In the genomic region with DNA sequence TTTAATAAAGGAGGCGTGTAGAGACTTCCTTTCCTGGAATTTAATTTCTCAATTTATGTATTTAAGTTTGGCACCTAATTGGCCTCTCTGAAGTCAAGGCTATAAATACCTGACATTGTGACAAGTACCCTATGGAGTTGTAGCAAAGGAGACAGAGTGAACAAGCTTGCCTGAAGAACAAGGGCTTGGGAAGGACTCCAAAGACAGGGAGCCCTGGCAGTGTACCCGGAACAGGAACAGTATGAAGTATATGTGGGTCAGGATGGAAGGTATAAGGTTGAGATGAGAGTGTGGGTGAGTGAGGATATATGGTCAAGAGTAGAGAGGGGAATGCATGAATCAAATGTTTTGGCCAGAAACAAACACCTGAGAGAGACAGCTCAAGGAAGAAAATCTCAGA, we compare ENCODE assay signal across 28 mouse cellular contexts. TPM values are rescaled to one million over a fixed set of nuclear protein-coding genes. Genes with fewer than 3 reads are reported as not detected.
DNase-seq lines count a peak whose midpoint lies in the region; ATAC-seq and TF ChIP-seq lines count a peak whose summit lies in the region.
"Had no signal": no experiment of that assay in that cellular context is flagged by ENCODE, and none has a peak within 500 bp of the region (broad histone marks: within the 10 kb centered on the region; RNA-seq: fewer than 3 reads in every experiment).

No protein-coding gene starts in this region.

- H3K27ac ChIP-seq in heart, embryonic 12.5 days (ENCODE audit: poor library complexity, severe bottlenecking) = no peak overlapping the region
- no peak overlapping the region for H3K27ac ChIP-seq in midbrain, embryonic 11.5 days (ENCODE audit: low read depth, low read length)
- no peak overlapping the region for H3K27ac ChIP-seq in midbrain, embryonic 14.5 days (replicated peaks; ENCODE audit: low read depth, low read length)
- no peak overlapping the region for H3K27ac ChIP-seq in forebrain, postnatal 0 days (ENCODE audit: low read depth, low read length)
- no peak overlapping the region for H3K27ac ChIP-seq in hindbrain, embryonic 11.5 days (ENCODE audit: low read depth, low read length)
- H3K27ac ChIP-seq: forebrain, embryonic 10.5 days; forebrain, embryonic 13.5 days; gastrocnemius, adult 2 months; heart, embryonic 13.5 days; hindbrain, embryonic 10.5 days; hindbrain, embryonic 14.5 days; hindbrain, postnatal 0 days had no signal

- H3K4me2 ChIP-seq in heart, embryonic 12.5 days = no peak overlapping the region
- H3K4me2 ChIP-seq in midbrain, embryonic 11.5 days = no peak overlapping the region
- H3K4me2 ChIP-seq in midbrain, embryonic 14.5 days (ENCODE audit: low read length) = no peak overlapping the region
- no peak overlapping the region for H3K4me2 ChIP-seq in forebrain, postnatal 0 days (ENCODE audit: low read depth)
- no peak overlapping the region for H3K4me2 ChIP-seq in hindbrain, embryonic 11.5 days (replicated peaks; ENCODE audit: low read depth, low read length)
- H3K4me2 ChIP-seq: forebrain, embryonic 13.5 days; heart, embryonic 13.5 days; hindbrain, embryonic 14.5 days had no signal

- no peak overlapping the region for H3K9ac ChIP-seq in heart, embryonic 12.5 days
- no peak overlapping the region for H3K9ac ChIP-seq in midbrain, embryonic 11.5 days (ENCODE audit: low read length)
- no peak overlapping the region for H3K9ac ChIP-seq in midbrain, embryonic 14.5 days (replicated peaks; ENCODE audit: low read length)
- no peak overlapping the region for H3K9ac ChIP-seq in forebrain, postnatal 0 days
- H3K9ac ChIP-seq in hindbrain, embryonic 11.5 days (ENCODE audit: low read depth, low read length) = no peak overlapping the region
- H3K9ac ChIP-seq: forebrain, embryonic 13.5 days; heart, embryonic 13.5 days; hindbrain, embryonic 14.5 days had no signal

- ATAC-seq in heart, embryonic 12.5 days (ENCODE audit: insufficient number of reproducible peaks, low FRiP score) = no peak
- no peak for ATAC-seq in midbrain, embryonic 11.5 days (ENCODE audit: low FRiP score)
- no peak for ATAC-seq in midbrain, embryonic 14.5 days (ENCODE audit: low FRiP score, low TSS enrichment)
- no peak for ATAC-seq in forebrain, postnatal 0 days
- no peak for ATAC-seq in hindbrain, embryonic 11.5 days (ENCODE audit: low FRiP score)
- ATAC-seq: forebrain, embryonic 13.5 days; forebrain, embryonic 16.5 days; hindbrain, postnatal 0 days; inflammation-experienced regulatory T-cells, adult 6 months; intestine, embryonic 16.5 days; Patski had no signal

- H3K4me3 ChIP-seq in heart, embryonic 12.5 days = no peak overlapping the region
- no peak overlapping the region for H3K4me3 ChIP-seq in midbrain, embryonic 11.5 days (ENCODE audit: low read depth, low read length)
- no peak overlapping the region for H3K4me3 ChIP-seq in midbrain, embryonic 14.5 days (replicated peaks; ENCODE audit: low read depth, low read length)
- no peak overlapping the region for H3K4me3 ChIP-seq in forebrain, postnatal 0 days (ENCODE audit: low read depth, low read length)
- H3K4me3 ChIP-seq in hindbrain, embryonic 11.5 days (ENCODE audit: low read depth, low read length) = no peak overlapping the region
- H3K4me3 ChIP-seq: forebrain, embryonic 10.5 days; forebrain, embryonic 13.5 days; gastrocnemius, adult 2 months; heart, embryonic 13.5 days; hindbrain, embryonic 10.5 days had no signal

- peaks cover 3% of the 10 kb centered on the region for H3K4me1 ChIP-seq in heart, embryonic 12.5 days (replicated peaks)
- no peaks in the 10 kb centered on the region for H3K4me1 ChIP-seq in midbrain, embryonic 11.5 days (ENCODE audit: control insufficient read depth, insufficient read depth, low read length)
- H3K4me1 ChIP-seq in midbrain, embryonic 14.5 days (ENCODE audit: control insufficient read depth, insufficient read depth, low read length) = no peaks in the 10 kb centered on the region
- no peaks in the 10 kb centered on the region for H3K4me1 ChIP-seq in forebrain, postnatal 0 days (ENCODE audit: insufficient read depth)
- H3K4me1 ChIP-seq in hindbrain, embryonic 11.5 days (replicated peaks; ENCODE audit: control insufficient read depth, insufficient read depth, low read length) = no peaks in the 10 kb centered on the region
- H3K4me1 ChIP-seq: forebrain, embryonic 13.5 days; hindbrain, embryonic 10.5 days had no signal

- TF ChIP-seq CTCF in forebrain, postnatal 0 days (IDR thresholded peaks at IDR 0.05; ENCODE audit: low read depth) = no peak

- H3K9me3 ChIP-seq in heart, embryonic 12.5 days (replicated peaks) = no peaks in the 10 kb centered on the region; the same call in 1 of the 2 replicates
- no peaks in the 10 kb centered on the region for H3K9me3 ChIP-seq in midbrain, embryonic 11.5 days (ENCODE audit: control insufficient read depth, low read length)
- H3K9me3 ChIP-seq in midbrain, embryonic 14.5 days (ENCODE audit: control insufficient read depth, low read length) = no peaks in the 10 kb centered on the region
- H3K9me3 ChIP-seq in forebrain, postnatal 0 days (ENCODE audit: low read length) = no peaks in the 10 kb centered on the region
- no peaks in the 10 kb centered on the region for H3K9me3 ChIP-seq in hindbrain, embryonic 11.5 days (ENCODE audit: control insufficient read depth, low read length)
- H3K9me3 ChIP-seq: forebrain, embryonic 10.5 days; forebrain, embryonic 13.5 days; heart, embryonic 13.5 days; hindbrain, embryonic 10.5 days had no signal

- no peaks in the 10 kb centered on the region for H3K27me3 ChIP-seq in heart, embryonic 12.5 days (replicated peaks)
- H3K27me3 ChIP-seq in midbrain, embryonic 11.5 days (ENCODE audit: control insufficient read depth, insufficient read depth, low read length) = no peaks in the 10 kb centered on the region
- no peaks in the 10 kb centered on the region for H3K27me3 ChIP-seq in midbrain, embryonic 14.5 days (ENCODE audit: control insufficient read depth, insufficient read depth, low read length)
- H3K27me3 ChIP-seq in forebrain, postnatal 0 days (ENCODE audit: insufficient read depth, low read length) = no peaks in the 10 kb centered on the region
- H3K27me3 ChIP-seq in hindbrain, embryonic 11.5 days (ENCODE audit: control insufficient read depth, insufficient read depth, low read length) = no peaks in the 10 kb centered on the region
- H3K27me3 ChIP-seq: CH12.LX; forebrain, embryonic 13.5 days; heart, embryonic 13.5 days; Patski had no signal

- intact Hi-C loops in heart, postnatal 36 days (cut with DNase I) = no loop called here

- peak; percentile 56 to 58 for DNase-seq in heart, adult 18-20 months
- peak; percentile 23 for DNase-seq in midbrain, embryonic 11.5 days (ENCODE audit: low spot score, missing footprints)
- DNase-seq in midbrain, embryonic 14.5 days = no peak
- peak; percentile 8 to 15 for DNase-seq in heart, postnatal 36 days
- DNase-seq in forebrain, postnatal 0 days = no peak
- DNase-seq in hindbrain, embryonic 11.5 days (ENCODE audit: low spot score) = no peak
- DNase-seq: adrenal gland, postnatal 10 days; adrenal gland, postnatal 36 days; B cell, adult 2 months; cerebellum, adult 18-20 months; cerebellum, adult 9-10 months; cerebellum, postnatal 14 days; gastrocnemius, adult 2 months; gastrocnemius, postnatal 14 days; kidney, adult 18-20 months had no signal

- no peaks in the 10 kb centered on the region for H3K36me3 ChIP-seq in heart, embryonic 12.5 days
- no peaks in the 10 kb centered on the region for H3K36me3 ChIP-seq in midbrain, embryonic 11.5 days (ENCODE audit: control insufficient read depth, insufficient read depth, low read length)
- H3K36me3 ChIP-seq in midbrain, embryonic 14.5 days (ENCODE audit: control insufficient read depth, insufficient read depth, low read length) = no peaks in the 10 kb centered on the region
- H3K36me3 ChIP-seq in forebrain, postnatal 0 days (ENCODE audit: insufficient read depth) = no peaks in the 10 kb centered on the region
- H3K36me3 ChIP-seq in hindbrain, embryonic 11.5 days (ENCODE audit: control insufficient read depth, insufficient read depth, low read length) = no peaks in the 10 kb centered on the region
- H3K36me3 ChIP-seq: forebrain, embryonic 10.5 days; G1E; heart, embryonic 13.5 days; hindbrain, embryonic 10.5 days had no signal

- 73% methylated on average over 2 of the region's 2 CpGs for WGBS in heart, embryonic 12.5 days
- 83% methylated on average over 2 of the region's 2 CpGs for WGBS in midbrain, embryonic 11.5 days
- WGBS in midbrain, embryonic 14.5 days = 89% methylated on average over 2 of the region's 2 CpGs
- 76% methylated on average over 2 of the region's 2 CpGs for WGBS in forebrain, postnatal 0 days
- WGBS in hindbrain, embryonic 11.5 days = 79% methylated on average over 2 of the region's 2 CpGs

RNA-seq across cellular contexts. Expression of a gene that starts 28.4 kb away (rescaled TPM):
- not detected for total RNA-seq in heart, adult 18-20 months (2021)
- 25.1 and 27.5 TPM in 2 replicates for polyA plus RNA-seq in heart, embryonic 12.5 days (2016; fragmentation: Nextera tagmentation; extraction: Ambion mirVana)
- 618 and 725 TPM in 2 replicates for polyA plus RNA-seq in midbrain, embryonic 11.5 days (2014; fragmentation: Nextera tagmentation; extraction: Ambion mirVana)
- 615 and 827 TPM in 2 replicates for polyA plus RNA-seq in midbrain, embryonic 14.5 days (2014; fragmentation: Nextera tagmentation; extraction: Ambion mirVana)
- under 1 TPM; 0.03 to 0.11 TPM for total RNA-seq in heart, postnatal 36 days (2021)
- total RNA-seq in forebrain, postnatal 0 days (2014; rRNA removed) = 216 and 297 TPM in 2 replicates
- polyA plus RNA-seq in forebrain, postnatal 0 days (2015; fragmentation: Nextera tagmentation; extraction: Ambion mirVana) = 245 and 288 TPM in 2 replicates
- polyA plus RNA-seq in hindbrain, embryonic 11.5 days (2014; fragmentation: Nextera tagmentation; extraction: Ambion mirVana) = 728 and 786 TPM in 2 replicates
- total RNA-seq: CH12.LX had no signal
- polyA plus RNA-seq: G1E; inflammation-experienced regulatory T-cells, adult 6 months had no signal

Comparison
In these comparisons a context has a peak if more than half of its experiments do, and no peak if none do; other contexts are left out.
1. DNase-seq: peak in heart, adult 18-20 months (2 of 2), midbrain, embryonic 11.5 days (single experiment) and heart, postnatal 36 days (2 of 2); none in midbrain, embryonic 14.5 days (single experiment), forebrain, postnatal 0 days (single experiment) and hindbrain, embryonic 11.5 days (single experiment).